Mouse (Mus musculus): ENCODE measurements at regions not wholly inside any gene's neighbourhood (a gene's known extent, or its start where the extent isn't known, plus 50 kb on each side); places are given as distances from the start of the nearest gene placed in this dataset.

- TF ChIP-seq CTCF (IDR thresholded peaks at IDR 0.05; ENCODE audit: extremely low read depth, insufficient read length, insufficient replicate concordance, low read depth, low read length) (no peak), POLR2A (IDR thresholded peaks at IDR 0.05; ENCODE audit: low read depth, low read length) (no peak)
Measured at GRCm38 (mm10) chr1:90527947-90528717, 74.6 kb upstream of the Cops8 start.

Measured in small intestine, adult 2 months (tissue).